ENCODE assay signal across 8 mouse cellular contexts in genomic region chr11:69410310-69411072, GRCm38 (mm10). TPM values are rescaled to one million over a fixed set of nuclear protein-coding genes. Genes with fewer than 3 reads are reported as not detected.
DNase-seq lines count a peak whose midpoint lies in the region; ATAC-seq lines count a peak whose summit lies in the region.

No protein-coding gene starts in this region.

- peak; percentile 65 for ATAC-seq in inflammation-experienced regulatory T-cells, adult 6 months
- ATAC-seq in limb, embryonic 15.5 days (ENCODE audit: insufficient number of reproducible peaks, low FRiP score, low TSS enrichment, low read depth): peak; percentile 17; the same call in 1 of the 2 replicates
- ATAC-seq in midbrain, embryonic 14.5 days (ENCODE audit: low FRiP score, low TSS enrichment): no peak
- ATAC-seq in stomach, embryonic 16.5 days (ENCODE audit: insufficient read depth, low FRiP score): peak; percentile 5; the same call in 1 of the 2 replicates

- H3K27ac ChIP-seq in limb, embryonic 15.5 days: peak overlapping the region; percentile 98
- H3K27ac ChIP-seq in midbrain, embryonic 14.5 days (replicated peaks; ENCODE audit: low read depth, low read length): peak overlapping the region; percentile 100
- peak overlapping the region; percentile 100 for H3K27ac ChIP-seq in stomach, embryonic 16.5 days (ENCODE audit: low read length)

- H3K4me1 ChIP-seq in limb, embryonic 15.5 days: peaks cover 66% of the 10 kb centered on the region
- H3K4me1 ChIP-seq in midbrain, embryonic 14.5 days (ENCODE audit: control insufficient read depth, insufficient read depth, low read length): peaks cover 53% of the 10 kb centered on the region
- peaks cover 45% of the 10 kb centered on the region for H3K4me1 ChIP-seq in stomach, embryonic 16.5 days (ENCODE audit: control insufficient read depth, insufficient read depth, low read length)

- no peaks in the 10 kb centered on the region for H3K27me3 ChIP-seq in limb, embryonic 15.5 days
- H3K27me3 ChIP-seq in midbrain, embryonic 14.5 days (ENCODE audit: control insufficient read depth, insufficient read depth, low read length): no peaks in the 10 kb centered on the region
- H3K27me3 ChIP-seq in stomach, embryonic 16.5 days (ENCODE audit: control insufficient read depth, insufficient read depth, low read length): no peaks in the 10 kb centered on the region

- H3K9ac ChIP-seq in limb, embryonic 15.5 days: peak overlapping the region; percentile 68
- peak overlapping the region; percentile 85 for H3K9ac ChIP-seq in midbrain, embryonic 14.5 days (replicated peaks; ENCODE audit: low read length)
- peak overlapping the region; percentile 89 for H3K9ac ChIP-seq in stomach, embryonic 16.5 days (ENCODE audit: low read length)

- no peaks in the 10 kb centered on the region for H3K9me3 ChIP-seq in limb, embryonic 15.5 days
- H3K9me3 ChIP-seq in midbrain, embryonic 14.5 days (ENCODE audit: control insufficient read depth, low read length): no peaks in the 10 kb centered on the region
- no peaks in the 10 kb centered on the region for H3K9me3 ChIP-seq in stomach, embryonic 16.5 days (replicated peaks; ENCODE audit: control insufficient read depth, low read length)

- DNase-seq in embryo, embryonic 10.5 days (ENCODE audit: low spot score): peak; percentile 49
- no peak for DNase-seq in embryo, embryonic 11 days
- DNase-seq in brain, adult 2 months (ENCODE audit: low read depth, low spot score): peak; percentile 84
- peak; percentile 66 for DNase-seq in gastrocnemius, postnatal 25 days
- DNase-seq in midbrain, embryonic 14.5 days: no peak

- H3K4me3 ChIP-seq in limb, embryonic 15.5 days: peak overlapping the region; percentile 62
- H3K4me3 ChIP-seq in midbrain, embryonic 14.5 days (replicated peaks; ENCODE audit: low read depth, low read length): peak overlapping the region; percentile 62
- peak overlapping the region; percentile 72 for H3K4me3 ChIP-seq in stomach, embryonic 16.5 days (replicated peaks; ENCODE audit: low read length)

- peaks cover 34% of the 10 kb centered on the region for H3K36me3 ChIP-seq in limb, embryonic 15.5 days
- peaks cover 45% of the 10 kb centered on the region for H3K36me3 ChIP-seq in midbrain, embryonic 14.5 days (ENCODE audit: control insufficient read depth, insufficient read depth, low read length)
- peaks cover 24% of the 10 kb centered on the region for H3K36me3 ChIP-seq in stomach, embryonic 16.5 days (ENCODE audit: control insufficient read depth, insufficient read depth, low read length)

- WGBS in limb, embryonic 15.5 days: under 1% methylated on average over 41 of the region's 41 CpGs
- under 1% methylated on average over 41 of the region's 41 CpGs for WGBS in midbrain, embryonic 14.5 days
- 1% methylated on average over 41 of the region's 41 CpGs for WGBS in stomach, embryonic 16.5 days

- H3K4me2 ChIP-seq in limb, embryonic 15.5 days: peak overlapping the region; percentile 94
- peak overlapping the region; percentile 99 for H3K4me2 ChIP-seq in midbrain, embryonic 14.5 days (ENCODE audit: low read length)
- peak overlapping the region; percentile 98 for H3K4me2 ChIP-seq in stomach, embryonic 16.5 days (ENCODE audit: low read depth, low read length)

RNA-seq across cellular contexts. Expression of gene Kdm6b, which starts 3.0 kb away (rescaled TPM):
- total RNA-seq in gastrocnemius, postnatal 25 days (2021): 10 to 100 TPM; 23.9 to 27.7 TPM
- 10 to 100 TPM; 20.7 to 39.7 (median 35.5) TPM for polyA plus RNA-seq in inflammation-experienced regulatory T-cells, adult 6 months (2017; shearing (Covaris generic))
- polyA plus RNA-seq in limb, embryonic 15.5 days (2015; fragmentation: Nextera tagmentation; extraction: Ambion mirVana): 30.8 and 32.0 TPM in 2 replicates
- 41.1 and 41.2 TPM in 2 replicates for polyA plus RNA-seq in midbrain, embryonic 14.5 days (2014; fragmentation: Nextera tagmentation; extraction: Ambion mirVana)
- 21.2 and 21.4 TPM in 2 replicates for polyA plus RNA-seq in stomach, embryonic 16.5 days (2015; fragmentation: Nextera tagmentation; extraction: Ambion mirVana)

RNA-seq across cellular contexts. Expression of gene Tmem88, which starts 12.5 kb away (rescaled TPM):
- total RNA-seq in gastrocnemius, postnatal 25 days (2021): 1 to 10 TPM; 6.1 to 7.0 TPM
- polyA plus RNA-seq in inflammation-experienced regulatory T-cells, adult 6 months (2017; shearing (Covaris generic)): 1 to 10 TPM in 1 of 3 experiments, under 1 TPM in 2; 0.40 to 1.0 (median 0.74) TPM
- polyA plus RNA-seq in limb, embryonic 15.5 days (2015; fragmentation: Nextera tagmentation; extraction: Ambion mirVana): 18.8 and 20.4 TPM in 2 replicates
- polyA plus RNA-seq in midbrain, embryonic 14.5 days (2014; fragmentation: Nextera tagmentation; extraction: Ambion mirVana): 2.6 and 4.9 TPM in 2 replicates
- polyA plus RNA-seq in stomach, embryonic 16.5 days (2015; fragmentation: Nextera tagmentation; extraction: Ambion mirVana): 26.4 and 28.7 TPM in 2 replicates

RNA-seq across cellular contexts. Expression of gene Cyb5d1, which starts 15.1 kb away (rescaled TPM):
- 10 to 100 TPM; 26.5 to 26.9 TPM for total RNA-seq in gastrocnemius, postnatal 25 days (2021)
- polyA plus RNA-seq in inflammation-experienced regulatory T-cells, adult 6 months (2017; shearing (Covaris generic)): 10 to 100 TPM; 13.9 to 20.0 (median 18.4) TPM
- 30.2 and 36.6 TPM in 2 replicates for polyA plus RNA-seq in limb, embryonic 15.5 days (2015; fragmentation: Nextera tagmentation; extraction: Ambion mirVana)
- polyA plus RNA-seq in midbrain, embryonic 14.5 days (2014; fragmentation: Nextera tagmentation; extraction: Ambion mirVana): 17.0 and 24.8 TPM in 2 replicates
- 29.4 TPM in 2 replicates for polyA plus RNA-seq in stomach, embryonic 16.5 days (2015; fragmentation: Nextera tagmentation; extraction: Ambion mirVana)

RNA-seq across cellular contexts. Expression of gene Naa38, which starts 15.2 kb away (rescaled TPM):
- total RNA-seq in gastrocnemius, postnatal 25 days (2021): 10 to 100 TPM; 60.4 to 65.0 TPM
- polyA plus RNA-seq in inflammation-experienced regulatory T-cells, adult 6 months (2017; shearing (Covaris generic)): 100 to 1,000 TPM; 108 to 130 (median 112) TPM
- polyA plus RNA-seq in limb, embryonic 15.5 days (2015; fragmentation: Nextera tagmentation; extraction: Ambion mirVana): 143 and 144 TPM in 2 replicates
- polyA plus RNA-seq in midbrain, embryonic 14.5 days (2014; fragmentation: Nextera tagmentation; extraction: Ambion mirVana): 97.6 and 123 TPM in 2 replicates
- polyA plus RNA-seq in stomach, embryonic 16.5 days (2015; fragmentation: Nextera tagmentation; extraction: Ambion mirVana): 144 and 148 TPM in 2 replicates

RNA-seq across cellular contexts. Expression of gene Chd3, which starts 41.3 kb away (rescaled TPM):
- 10 to 100 TPM; 12.0 to 13.9 TPM for total RNA-seq in gastrocnemius, postnatal 25 days (2021)
- 10 to 100 TPM; 30.0 to 68.3 (median 60.9) TPM for polyA plus RNA-seq in inflammation-experienced regulatory T-cells, adult 6 months (2017; shearing (Covaris generic))
- polyA plus RNA-seq in limb, embryonic 15.5 days (2015; fragmentation: Nextera tagmentation; extraction: Ambion mirVana): 77.4 and 89.3 TPM in 2 replicates
- 77.5 and 80.8 TPM in 2 replicates for polyA plus RNA-seq in midbrain, embryonic 14.5 days (2014; fragmentation: Nextera tagmentation; extraction: Ambion mirVana)
- 48.5 and 55.4 TPM in 2 replicates for polyA plus RNA-seq in stomach, embryonic 16.5 days (2015; fragmentation: Nextera tagmentation; extraction: Ambion mirVana)

Comparison
In these comparisons a context has a peak if more than half of its experiments do, and no peak if none do; other contexts are left out.
1. DNase-seq: peak in embryo, embryonic 10.5 days (single experiment), brain, adult 2 months (single experiment) and gastrocnemius, postnatal 25 days (single experiment); none in embryo, embryonic 11 days (single experiment) and midbrain, embryonic 14.5 days (single experiment).
2. Peak in every context shown above with its lines, with median percentiles within 50 percentile points of each other: H3K27ac ChIP-seq, H3K4me2 ChIP-seq, H3K4me3 ChIP-seq and H3K9ac ChIP-seq.